Mouse (Mus musculus): Measurements from ENCODE around the gene Rbm26.

Gene Rbm26

DNA sequence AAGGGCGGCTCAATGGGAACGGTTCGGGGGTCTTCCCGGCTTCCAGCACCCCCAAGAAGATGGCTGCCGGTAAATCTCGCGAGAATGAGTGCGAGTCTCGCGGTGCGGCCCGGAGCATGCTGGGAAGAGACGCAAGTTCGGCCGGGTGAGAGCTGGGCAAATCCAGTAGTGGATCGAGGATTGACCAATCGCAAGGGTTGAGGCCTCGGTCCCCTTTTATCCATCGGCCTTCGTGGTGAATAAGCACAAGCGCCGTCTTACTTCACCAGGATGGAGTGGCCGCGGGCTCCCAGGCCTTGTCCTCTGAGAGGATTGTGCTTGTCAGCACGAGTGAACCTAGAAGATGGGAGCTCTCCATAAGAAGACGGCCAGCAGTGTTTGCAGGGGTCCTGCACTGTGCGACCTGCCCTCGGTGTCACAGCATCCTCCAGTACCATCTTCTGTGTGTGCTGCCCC is at the start of gene Rbm26:
TSS of gene Rbm26 (minus strand) at position 90 of the 456 bp plus-strand sequence.
- peak; percentile 97 for DNase-seq (ENCODE audit: low read depth, low spot score)

DNA sequence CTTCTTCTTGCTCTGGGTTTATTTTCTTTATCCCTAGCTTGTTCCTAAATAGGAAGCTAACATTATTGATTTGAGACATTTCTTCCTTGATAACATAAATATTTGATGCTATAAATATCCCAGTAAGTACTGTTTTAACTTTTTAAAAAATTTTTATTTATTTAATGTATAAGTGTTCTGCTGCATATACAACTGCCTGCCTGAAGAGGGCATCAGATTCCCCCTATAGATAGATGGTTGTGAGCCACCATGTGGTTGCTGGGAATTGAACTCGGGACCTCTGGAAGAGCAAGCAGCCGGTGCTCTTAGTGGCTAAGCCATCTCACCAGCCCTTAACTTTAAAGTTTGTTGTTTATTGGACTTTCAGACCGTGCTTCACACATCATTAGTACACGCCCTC is 48.7 kb upstream of the Rbm26 start:
- DNase-seq (ENCODE audit: low read depth, low spot score), result peak; percentile 6

DNA sequence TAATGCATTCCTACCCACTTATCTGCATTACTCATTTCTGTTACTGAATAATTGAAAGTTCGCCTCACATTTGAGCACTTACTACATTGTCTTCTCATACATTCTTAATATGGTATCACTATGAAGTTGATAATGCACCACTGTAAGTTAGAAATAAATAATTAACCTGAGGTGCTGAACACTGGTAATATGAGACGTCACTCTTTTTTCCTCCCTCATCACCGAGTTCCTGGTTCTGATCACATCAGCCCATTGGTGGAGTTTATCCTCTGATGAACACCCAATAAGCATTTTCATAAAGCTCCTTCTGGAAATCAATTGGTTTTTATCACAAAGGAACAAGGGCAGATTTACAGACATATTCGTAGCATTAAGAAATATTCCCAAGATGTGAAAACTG is 45.1 kb upstream of the Rbm26 start:
- DNase-seq (ENCODE audit: low read depth, low spot score), result no peak

DNA sequence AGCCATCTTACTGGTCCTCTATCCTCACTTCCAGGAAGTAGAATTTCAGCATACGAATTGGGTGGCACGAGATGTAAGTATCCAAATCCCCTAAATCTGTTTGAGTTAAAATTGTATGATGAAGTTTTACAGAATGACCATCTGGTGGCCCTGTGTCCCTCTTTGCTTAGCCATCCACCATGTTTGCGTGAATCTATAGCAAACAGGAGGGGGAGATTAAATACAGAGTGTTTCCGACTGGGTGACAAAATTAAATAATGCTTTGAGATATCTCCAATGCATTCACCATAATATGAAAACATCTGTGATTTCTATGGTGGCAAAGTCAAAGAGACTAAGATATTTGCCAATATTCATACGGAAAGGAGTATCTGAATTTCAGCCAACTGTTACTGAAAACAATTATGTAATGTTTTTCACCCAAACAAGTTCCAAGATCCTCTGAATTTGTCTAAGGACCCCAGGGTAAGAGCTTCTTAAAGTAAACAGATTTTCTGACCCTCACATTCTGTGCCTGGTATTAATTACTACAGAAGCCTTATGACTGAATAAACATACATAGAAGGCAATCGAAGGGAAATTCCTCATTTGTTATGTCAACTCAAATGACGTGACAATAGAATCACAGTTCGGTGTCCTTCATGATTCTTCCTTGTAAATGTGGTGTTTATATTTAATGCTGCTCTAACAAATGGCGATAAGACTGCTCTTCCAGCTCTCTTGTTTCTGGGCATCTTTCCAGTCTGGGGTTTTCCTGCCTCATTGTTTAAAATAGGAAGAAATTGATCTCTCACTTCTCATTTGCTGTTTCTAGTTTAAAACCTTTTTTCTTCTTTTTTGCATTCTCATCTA is 42.6 kb upstream of the Rbm26 start:
- no peak for DNase-seq (ENCODE audit: low read depth, low spot score)

DNA sequence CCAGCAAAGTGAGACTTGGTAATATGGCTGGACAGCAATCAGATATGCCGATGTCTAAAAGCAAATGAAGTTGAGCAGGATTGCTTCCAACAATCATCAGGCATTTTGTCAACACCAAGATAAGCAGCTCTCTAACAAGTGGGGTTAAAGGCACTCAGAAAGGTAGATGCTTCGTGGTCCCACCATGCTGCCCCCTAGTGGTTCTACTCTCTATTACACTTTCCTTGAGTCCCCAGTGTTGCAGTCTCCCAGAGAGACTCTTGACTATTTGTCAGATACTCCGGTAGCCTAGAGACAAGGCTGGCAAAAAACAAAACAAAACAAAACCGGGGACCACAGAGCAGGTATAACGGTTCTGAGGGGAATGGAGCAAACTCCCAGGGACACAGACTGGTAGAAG is 21.3 kb upstream of the Rbm26 start:
- DNase-seq (ENCODE audit: low read depth, low spot score), result peak; percentile 65

DNA sequence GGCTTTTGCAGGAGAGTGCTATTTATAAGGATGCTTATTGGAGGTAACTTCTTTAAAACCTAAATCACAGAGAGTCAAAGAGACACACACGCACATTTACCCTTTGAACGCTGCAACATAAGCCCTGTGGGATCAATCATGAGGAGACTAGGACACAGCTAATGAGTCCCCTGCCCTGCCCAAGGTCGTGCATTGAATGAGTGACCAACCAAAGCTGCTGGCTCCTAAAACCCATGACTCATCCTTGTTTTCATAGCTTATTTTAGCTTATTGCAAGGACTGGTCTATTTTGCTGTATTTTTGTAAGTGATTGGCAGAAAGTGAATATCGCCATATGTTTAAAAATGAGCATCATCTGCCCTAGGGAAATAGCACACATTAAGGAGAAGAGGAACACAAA is 17.6 kb upstream of the Rbm26 start:
- DNase-seq (ENCODE audit: low read depth, low spot score), result no peak

DNA sequence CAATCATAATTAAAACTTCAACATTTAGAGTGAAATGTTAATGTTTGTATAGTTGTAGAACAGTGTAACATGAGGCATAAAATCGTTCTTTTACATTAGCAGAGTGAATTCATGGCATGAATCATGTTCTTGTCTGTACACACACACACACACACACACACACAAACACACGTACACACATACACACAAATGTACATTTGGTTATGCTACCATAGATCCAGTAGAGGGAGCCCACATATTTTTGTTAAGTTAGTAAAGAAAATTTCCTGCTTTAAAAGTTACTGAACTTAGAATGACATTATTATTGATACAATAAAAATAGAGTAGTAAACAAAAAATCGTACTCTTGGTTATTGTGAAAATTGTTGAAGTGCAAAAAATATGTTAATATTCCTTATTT is 7.7 kb upstream of the Rbm26 start:
- no peak for DNase-seq (ENCODE audit: low read depth, low spot score)

DNA sequence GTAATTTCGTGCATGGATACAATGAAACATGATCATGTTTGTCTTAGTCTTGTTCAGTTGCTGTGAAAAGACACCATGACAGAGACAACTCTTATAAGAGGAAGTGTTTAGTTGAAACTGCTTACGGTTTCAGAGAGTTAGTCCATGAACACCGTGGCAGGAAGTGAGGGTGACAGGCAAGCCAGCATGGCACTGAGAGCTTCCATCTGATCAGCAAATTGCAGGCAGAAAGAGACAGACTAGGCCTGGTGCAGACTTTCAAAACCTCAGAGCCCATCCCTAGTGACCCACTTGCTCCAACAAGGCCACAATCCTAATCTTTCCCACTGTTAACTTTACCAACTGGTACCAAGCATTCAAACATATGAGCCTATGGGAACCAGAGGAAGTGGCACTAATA is 5.7 kb upstream of the Rbm26 start:
- DNase-seq (ENCODE audit: low read depth, low spot score), result no peak

DNA sequence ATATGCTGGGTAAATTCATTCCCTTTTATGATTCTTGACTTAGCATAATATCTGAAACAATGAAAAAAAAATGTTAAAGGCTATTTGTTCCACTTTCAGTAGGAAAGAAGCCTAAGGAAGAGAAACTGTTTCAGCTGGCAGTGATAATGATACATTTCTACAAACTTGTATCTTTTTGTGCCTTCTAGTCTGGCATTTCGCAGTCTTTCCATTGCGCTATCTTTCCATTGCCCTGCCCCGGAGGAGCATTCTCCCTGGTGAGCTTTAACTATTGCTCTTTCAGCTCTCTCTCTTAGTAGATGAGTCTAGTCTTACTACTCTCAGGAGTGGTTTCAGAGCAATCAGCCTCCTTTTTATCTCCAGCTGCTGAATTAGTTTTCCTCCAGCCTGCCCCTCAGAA is 2.6 kb upstream of the Rbm26 start:
- DNase-seq (ENCODE audit: low read depth, low spot score), result no peak

DNA sequence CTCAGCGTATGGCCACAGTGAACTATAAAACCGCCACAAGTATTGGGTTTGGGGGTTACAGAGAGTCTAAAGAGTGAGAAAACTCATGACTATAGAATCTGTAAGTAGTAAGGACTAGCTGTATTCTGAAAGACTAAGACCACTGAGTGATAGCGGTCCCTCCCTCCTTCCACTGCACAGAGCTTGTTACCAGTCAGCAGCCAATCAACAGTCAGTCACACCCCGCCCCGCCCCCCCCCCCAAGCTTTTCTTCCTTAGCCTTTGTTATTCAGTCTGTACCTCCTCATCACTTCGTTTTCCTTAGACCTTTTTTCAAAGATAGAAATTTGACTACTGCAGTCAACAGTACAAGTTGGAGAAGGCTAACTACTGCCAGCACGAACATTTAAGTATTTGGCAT is 1.9 kb upstream of the Rbm26 start:
- peak; percentile 61 for DNase-seq (ENCODE audit: low read depth, low spot score)

DNA sequence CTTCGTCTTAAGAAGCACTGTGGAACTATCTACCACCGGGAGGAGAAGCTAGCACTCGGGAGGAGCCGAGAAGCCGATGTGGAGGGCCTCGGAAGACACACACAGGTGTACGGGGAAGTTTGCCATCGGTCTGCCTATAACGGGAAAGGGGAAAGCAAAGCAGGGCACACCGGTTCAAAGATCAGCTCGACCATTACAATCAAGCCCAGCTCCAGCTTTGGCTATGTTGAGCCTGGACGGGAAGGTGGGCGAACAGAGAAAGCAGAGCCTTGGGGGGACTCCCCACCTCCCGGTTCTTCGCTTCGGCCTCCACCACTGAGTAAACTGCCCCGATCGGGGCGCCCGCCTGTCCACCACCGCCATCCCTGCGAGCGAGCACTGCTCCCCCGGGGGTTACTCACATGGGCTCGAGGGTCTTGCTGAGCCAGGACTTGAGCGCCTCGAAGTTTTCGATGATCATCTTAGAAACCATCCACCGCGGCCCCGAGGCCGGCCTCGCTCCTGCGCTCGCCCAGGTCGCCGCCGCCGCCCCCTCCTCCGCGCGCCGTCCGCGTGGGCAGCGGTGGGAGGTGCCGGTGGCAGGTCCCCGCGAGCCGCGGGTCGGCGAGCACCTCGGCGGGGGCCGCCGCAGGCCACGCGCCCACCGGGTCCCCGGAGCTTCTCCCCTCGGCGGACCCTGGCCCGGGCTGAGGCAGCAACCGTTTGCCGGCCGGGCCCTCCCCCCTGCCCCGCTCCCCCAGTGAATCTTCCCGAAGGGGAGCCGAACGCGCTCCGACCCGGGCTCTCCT is 552 bp downstream of the Rbm26 start:
- peak; percentile 35 for DNase-seq (ENCODE audit: low read depth, low spot score)

DNA sequence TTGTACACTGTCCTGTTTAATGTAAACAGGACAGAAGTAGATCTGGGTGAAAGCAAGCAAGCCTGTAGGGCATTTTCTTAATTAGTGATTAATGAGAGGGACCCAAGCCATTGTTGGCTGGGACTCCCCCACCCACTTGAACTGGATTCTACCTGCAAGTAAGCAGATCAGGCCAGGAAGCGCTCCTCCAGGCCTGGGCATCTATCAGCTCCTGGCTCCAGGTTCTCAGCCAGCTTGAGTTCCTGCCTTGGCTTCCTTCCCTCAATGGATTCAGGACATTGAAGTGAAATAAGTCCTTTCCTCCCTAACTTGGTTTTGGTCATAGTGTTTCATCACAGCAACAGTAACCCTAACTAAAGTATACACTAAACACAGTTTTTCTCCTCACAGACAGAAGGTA is 9.9 kb downstream of the Rbm26 start:
- no peak for DNase-seq (ENCODE audit: low read depth, low spot score)

DNA sequence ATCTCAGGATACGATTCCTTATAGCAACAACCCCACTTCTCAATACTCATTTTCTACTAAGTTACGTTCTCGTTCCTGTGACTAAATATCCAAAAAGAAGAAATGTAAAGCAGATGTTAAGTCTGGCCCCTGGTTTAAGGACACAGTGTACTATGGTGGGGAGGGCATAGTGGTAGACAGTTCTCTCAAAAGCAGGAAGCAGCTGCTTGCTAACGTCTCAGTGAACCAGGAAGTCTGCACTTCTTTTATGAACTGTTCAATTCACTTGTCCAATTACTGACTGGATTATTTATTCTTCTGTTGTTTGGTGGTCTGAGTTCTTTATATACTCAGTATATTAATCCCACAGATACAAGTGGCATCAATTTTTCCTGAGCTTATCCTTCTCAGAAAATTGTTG is 12.3 kb downstream of the Rbm26 start:
- DNase-seq (ENCODE audit: low read depth, low spot score), result no peak

DNA sequence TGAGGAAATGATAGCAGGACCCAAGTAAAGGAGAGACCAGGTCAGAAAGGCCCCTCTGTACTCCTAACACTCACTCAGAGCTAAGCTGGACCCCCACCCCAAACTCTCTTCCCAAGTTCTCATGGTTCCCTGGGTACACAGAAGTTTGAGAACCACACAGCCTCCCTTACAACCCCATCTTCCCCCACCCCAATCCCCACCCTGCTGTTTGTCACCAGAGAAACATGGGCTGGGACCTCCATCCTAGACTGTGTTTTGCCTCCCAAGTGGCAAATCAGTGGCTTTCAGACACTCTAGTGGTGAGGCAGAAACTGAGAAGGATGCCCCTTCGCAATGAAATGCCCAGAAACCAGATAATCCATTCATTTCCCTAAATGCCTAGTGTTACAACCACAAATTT is 15.8 kb downstream of the Rbm26 start:
- no peak for DNase-seq (ENCODE audit: low read depth, low spot score)

DNA sequence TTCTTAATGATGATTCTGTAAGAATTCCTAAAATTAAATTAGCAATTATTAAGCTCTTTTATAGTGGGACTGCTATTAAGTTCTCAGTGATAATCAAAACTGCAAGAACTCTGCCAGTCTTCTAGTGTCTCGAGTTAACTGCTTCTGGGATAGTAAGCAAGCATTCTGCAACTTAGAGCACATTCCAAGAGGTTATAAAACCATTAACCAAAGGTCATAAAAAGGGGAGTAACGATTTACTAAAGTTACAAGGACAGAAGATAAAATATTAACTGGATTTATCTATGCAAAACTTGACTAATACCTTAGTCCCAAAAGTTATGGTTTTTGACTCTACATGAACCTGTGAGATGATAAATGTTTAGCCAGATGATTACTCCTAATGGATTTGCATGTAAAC is 18.6 kb downstream of the Rbm26 start:
- DNase-seq (ENCODE audit: low read depth, low spot score), result no peak

DNA sequence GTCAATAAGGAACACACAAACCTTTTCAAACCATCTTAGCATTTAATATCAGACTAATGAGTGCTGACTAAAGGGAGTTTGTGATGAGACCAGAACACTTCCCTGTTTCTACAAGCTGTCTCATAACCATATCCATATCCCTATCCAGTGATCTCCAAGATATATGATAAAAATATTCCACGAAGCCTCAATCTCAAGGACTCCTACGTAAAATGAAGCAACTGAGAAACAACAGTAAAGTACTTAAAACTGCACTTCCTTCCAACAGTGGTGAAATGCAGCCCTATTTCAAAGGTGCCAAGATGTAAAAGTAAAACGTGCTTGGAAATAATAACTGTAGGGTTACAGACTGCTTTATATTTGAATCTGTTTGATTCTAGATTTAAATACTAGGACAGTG is 43.1 kb downstream of the Rbm26 start:
- no peak for DNase-seq (ENCODE audit: low read depth, low spot score)

DNA sequence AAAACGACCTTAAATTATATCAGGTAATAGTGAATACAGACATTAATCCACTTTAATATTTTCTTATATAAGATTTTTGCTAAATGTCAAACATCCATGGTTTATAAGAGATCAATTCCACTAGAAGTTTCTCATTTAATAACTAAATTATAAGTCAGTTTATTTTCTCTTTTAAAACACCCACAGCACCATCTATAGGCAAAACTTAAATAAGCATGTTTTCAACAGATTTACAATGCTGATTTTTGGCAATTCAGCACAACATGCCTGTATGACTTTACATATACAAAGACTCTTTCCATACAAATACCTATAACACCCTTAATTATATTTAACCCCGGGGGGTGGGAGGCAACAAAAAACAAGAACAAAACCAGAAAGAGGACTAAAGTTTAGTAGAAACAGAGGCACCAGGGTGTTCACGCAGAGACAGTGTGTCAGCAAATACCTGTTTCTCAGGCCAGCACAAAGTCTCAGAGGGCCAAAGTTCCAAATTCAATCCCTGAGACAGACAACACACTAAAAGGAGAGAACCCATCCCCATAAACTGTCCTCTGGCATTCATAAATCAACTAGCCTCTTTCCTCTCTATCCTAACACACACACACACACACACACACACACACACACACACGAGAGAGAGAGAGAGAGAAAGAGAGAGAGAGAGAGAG is 49.3 kb downstream of the Rbm26 start:
- peak; percentile 31 for DNase-seq (ENCODE audit: low read depth, low spot score)

DNA sequence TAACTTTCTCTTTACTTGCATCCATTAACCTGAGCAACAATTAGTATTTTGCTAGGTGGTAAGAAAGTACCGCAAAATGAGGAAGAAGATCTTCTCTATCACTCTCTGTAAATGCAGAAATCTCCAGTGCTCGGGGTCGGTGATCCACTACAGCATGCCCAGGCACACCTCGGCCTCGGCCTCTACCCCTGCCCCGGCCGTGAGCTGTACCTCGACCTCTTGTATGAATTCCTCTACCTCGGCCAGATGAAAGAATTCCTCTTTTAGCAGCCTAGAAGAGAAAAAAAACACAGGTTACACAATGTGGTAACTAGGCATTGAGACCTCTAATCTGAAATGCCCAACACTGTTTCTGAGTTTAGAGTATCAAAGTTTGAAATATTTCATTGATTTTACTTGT is 52.6 kb downstream of the Rbm26 start:
- DNase-seq (ENCODE audit: low read depth, low spot score), result no peak

DNA sequence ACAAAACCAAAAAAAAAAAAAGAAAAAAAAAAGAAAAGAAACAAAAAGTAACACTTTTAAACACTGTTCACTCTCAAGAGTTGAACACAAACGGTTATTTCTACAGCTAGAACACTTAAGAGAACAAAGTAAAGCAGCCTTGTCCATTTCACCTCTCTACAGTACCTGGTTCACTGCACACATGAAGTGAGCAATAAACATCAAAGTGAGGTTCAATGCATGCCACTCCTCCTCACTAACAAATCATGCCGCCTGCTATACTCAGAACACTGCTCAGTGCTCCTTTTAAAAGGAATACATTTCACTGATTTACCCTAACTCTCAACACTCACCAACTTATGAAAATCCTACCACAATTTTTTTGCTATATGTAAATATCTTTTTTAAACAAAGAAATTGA is 61.7 kb downstream of the Rbm26 start:
- no peak for DNase-seq (ENCODE audit: low read depth, low spot score)

DNA sequence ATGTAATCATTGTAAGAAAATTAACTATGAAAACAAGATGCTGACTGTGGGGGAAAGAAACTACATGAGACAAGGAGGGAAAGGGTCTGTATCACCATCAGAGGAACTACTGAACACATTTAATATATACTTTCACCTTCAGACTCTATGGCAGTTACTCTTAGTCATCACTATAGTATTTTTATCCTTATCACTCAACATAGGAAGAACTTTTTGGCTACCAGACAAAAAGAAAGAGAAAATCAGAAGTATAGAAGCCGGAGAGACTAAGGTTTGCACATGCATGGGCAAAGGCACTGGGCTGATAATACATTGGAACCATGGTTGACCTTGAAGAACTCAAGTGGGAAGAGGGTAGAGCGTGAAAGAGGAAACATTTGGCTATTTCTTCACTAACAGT is 70.9 kb downstream of the Rbm26 start:
- DNase-seq (ENCODE audit: low read depth, low spot score), result no peak

DNA sequence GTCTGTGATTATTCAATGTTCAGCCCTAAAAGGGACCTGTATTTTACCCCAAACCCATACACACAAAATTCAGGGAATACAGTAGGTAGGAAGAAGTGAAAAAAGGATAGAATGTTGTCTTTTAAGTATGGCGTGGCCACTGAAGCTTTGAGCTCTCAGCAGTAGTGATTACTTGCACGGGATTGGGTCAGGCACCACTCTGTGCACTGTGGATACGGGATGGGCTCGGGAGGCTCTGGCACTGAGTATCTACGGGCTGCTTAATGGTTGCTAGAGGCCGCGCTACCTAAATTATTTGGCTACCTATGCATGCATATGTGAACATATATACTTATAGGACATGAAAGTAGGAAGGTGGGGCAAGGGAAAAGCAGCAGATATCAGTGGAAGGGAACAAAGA is 78.3 kb downstream of the Rbm26 start:
- no peak for DNase-seq (ENCODE audit: low read depth, low spot score)

DNA sequence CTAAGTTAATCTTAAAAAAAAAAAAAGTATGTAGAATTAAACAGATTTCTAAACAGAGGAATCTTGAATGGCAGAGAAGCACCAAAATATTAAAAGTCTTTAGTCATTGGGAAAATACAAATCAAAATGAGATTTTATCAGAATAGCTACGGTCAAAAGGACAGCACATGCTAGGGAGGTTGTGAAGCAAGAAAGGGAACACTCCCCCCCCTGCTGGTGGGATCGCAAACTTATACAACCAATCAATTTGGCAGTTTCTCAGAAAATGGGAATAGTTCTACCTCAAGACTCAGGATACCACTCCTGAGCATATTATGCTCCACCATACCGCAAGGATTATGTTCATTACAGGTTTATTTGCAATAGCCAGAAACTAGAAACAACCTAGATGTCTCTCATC is 80.9 kb downstream of the Rbm26 start:
- peak; percentile 61 for DNase-seq (ENCODE audit: low read depth, low spot score)

All from R1 (cell line).